Mouse (Mus musculus) liver, adult 2 months (tissue): ENCODE data around the gene Gstt1.
A peak's percentile ranks its signal among the peaks of the same experiment; 100 is the strongest.

Experiments
- CTCF ChIP-seq: fragments of 200-500 bp; IDR thresholded peaks from 2 replicates; pipeline ENCODE4 v1.5.1; 2011; ENCODE audit warnings: low read depth, low read length, control low read depth
- POLR2A ChIP-seq: fragments of 200-500 bp; IDR thresholded peaks from 2 replicates; pipeline ENCODE4 v1.6.1; 2011; ENCODE audit warnings: low read length, control low read depth; ENCODE audit not compliant: insufficient read depth; ENCODE audit errors: extremely low read depth

- TF ChIP-seq CTCF (no peak), POLR2A (peak; percentile 81; the same call in 1 of the 2 replicates)
Observed at GRCm38 (mm10) chr10:75798176-75798696, at the start of gene Gstt1.
